Mouse (Mus musculus) embryonic facial prominence, embryonic 13.5 days (tissue): ENCODE measurements around the gene 4930595D18Rik. TPM values are rescaled to one million over a fixed set of nuclear protein-coding genes. Genes with fewer than 3 reads are reported as not detected.

ENCODE experiments used
- ATAC-seq: fragments of 200-750 bp; cut with Nextera tagmentation; 2 replicates; pipeline ENCODE4 v1.8.0; 2017; ENCODE audit warnings: low read depth; ENCODE audit not compliant: insufficient number of reproducible peaks, insufficient read depth, low FRiP score, low TSS enrichment
- H3K27ac ChIP-seq: fragments of 300-500 bp; sonication (generic); 2 replicates; pipeline ENCODE4 v1.5.1; 2015; ENCODE audit warnings: moderate library complexity, mild to moderate bottlenecking, inconsistent platforms
- H3K27me3 ChIP-seq: fragments of 300-500 bp; sonication (generic); 2 replicates; pipeline ENCODE4 v1.6.1; 2015; ENCODE audit warnings: mild to moderate bottlenecking, inconsistent platforms
- H3K36me3 ChIP-seq: fragments of 300-500 bp; sonication (generic); 2 replicates; pipeline ENCODE4 v1.6.1; 2015; ENCODE audit warnings: mild to moderate bottlenecking, inconsistent platforms
- H3K4me1 ChIP-seq: fragments of 300-500 bp; sonication (generic); 2 replicates; pipeline ENCODE4 v1.6.1; 2015; ENCODE audit warnings: inconsistent platforms
- H3K4me2 ChIP-seq: fragments of 300-500 bp; sonication (generic); 2 replicates; pipeline ENCODE4 v1.6.1; 2015; ENCODE audit warnings: moderate library complexity, mild to moderate bottlenecking, inconsistent platforms
- H3K4me3 ChIP-seq: fragments of 300-500 bp; sonication (generic); 2 replicates; pipeline ENCODE4 v1.5.1; 2015; ENCODE audit warnings: mild to moderate bottlenecking, inconsistent platforms
- H3K9ac ChIP-seq: fragments of 300-500 bp; sonication (generic); 2 replicates; pipeline ENCODE4 v1.6.1; 2015; ENCODE audit warnings: mild to moderate bottlenecking, inconsistent platforms
- H3K9me3 ChIP-seq: fragments of 300-500 bp; sonication (generic); 2 replicates; pipeline ENCODE4 v1.6.1; 2016; ENCODE audit warnings: inconsistent platforms
- WGBS: fragments of 180-500 bp; shearing (Covaris S2); methylation state at CpG from one replicate; pipeline ENCODE4 v1.1.7; 2015; ENCODE audit warnings: mixed read lengths; 5-methylcytosine and 5-hydroxymethylcytosine counted together
- polyA plus RNA-seq: library from polyadenylated mRNA; unstranded; fragments of >200 nt; fragmentation: Nextera tagmentation; extraction: Ambion mirVana; gene quantifications from 2 replicates; pipeline ENCODE4 v1.2.1, GENCODE M21; 2015

4930595D18Rik gene
- polyA plus RNA-seq, 1 experiment from 2014 or later: not detected

- Histone ChIP-seq H3K27ac (no peak overlapping the region), H3K4me1 (peaks cover 5% of the 10 kb centered on the region; the same call in 1 of the 2 replicates), H3K4me2 (no peak overlapping the region), H3K9ac (no peak overlapping the region), H3K4me3 (no peak overlapping the region), H3K36me3 (no peaks in the 10 kb centered on the region), H3K27me3 (no peaks in the 10 kb centered on the region), H3K9me3 (no peaks in the 10 kb centered on the region)
- WGBS: 87% methylated on average over 5 of the region's 5 CpGs
- ATAC-seq: no peak
These were observed 32.7 kb downstream of the 4930595D18Rik start for GRCm38 (mm10) chr12:111151422-111152156.

DNA sequence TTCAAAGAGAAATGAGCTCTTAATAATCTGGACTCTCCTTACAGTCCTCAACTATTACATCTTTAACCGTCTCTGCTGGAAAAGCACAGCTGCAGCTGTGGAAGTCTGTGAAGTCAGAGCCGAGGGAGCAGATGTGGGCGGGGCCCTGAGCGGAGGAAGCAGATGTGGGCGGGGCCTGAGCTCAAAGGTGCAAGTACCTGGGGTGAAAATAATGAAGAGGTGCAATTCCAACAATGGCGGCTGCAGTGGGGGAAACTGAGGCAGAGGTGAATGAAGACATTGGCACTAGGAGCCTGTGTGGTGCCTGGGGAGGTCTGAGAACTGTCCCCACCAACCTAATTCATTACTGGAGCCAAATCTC lies 34.1 kb downstream of the 4930595D18Rik start:
- no peak for ATAC-seq
- 4% methylated on average over 6 of the region's 6 CpGs for WGBS
- no peak overlapping the region for H3K4me2 ChIP-seq
- no peak overlapping the region for H3K9ac ChIP-seq
- no peak overlapping the region for H3K27ac ChIP-seq
- H3K36me3 ChIP-seq: no peaks in the 10 kb centered on the region
- H3K4me3 ChIP-seq: no peak overlapping the region
- peaks cover 12% of the 10 kb centered on the region for H3K4me1 ChIP-seq
- no peaks in the 10 kb centered on the region for H3K9me3 ChIP-seq
- H3K27me3 ChIP-seq: no peaks in the 10 kb centered on the region

DNA sequence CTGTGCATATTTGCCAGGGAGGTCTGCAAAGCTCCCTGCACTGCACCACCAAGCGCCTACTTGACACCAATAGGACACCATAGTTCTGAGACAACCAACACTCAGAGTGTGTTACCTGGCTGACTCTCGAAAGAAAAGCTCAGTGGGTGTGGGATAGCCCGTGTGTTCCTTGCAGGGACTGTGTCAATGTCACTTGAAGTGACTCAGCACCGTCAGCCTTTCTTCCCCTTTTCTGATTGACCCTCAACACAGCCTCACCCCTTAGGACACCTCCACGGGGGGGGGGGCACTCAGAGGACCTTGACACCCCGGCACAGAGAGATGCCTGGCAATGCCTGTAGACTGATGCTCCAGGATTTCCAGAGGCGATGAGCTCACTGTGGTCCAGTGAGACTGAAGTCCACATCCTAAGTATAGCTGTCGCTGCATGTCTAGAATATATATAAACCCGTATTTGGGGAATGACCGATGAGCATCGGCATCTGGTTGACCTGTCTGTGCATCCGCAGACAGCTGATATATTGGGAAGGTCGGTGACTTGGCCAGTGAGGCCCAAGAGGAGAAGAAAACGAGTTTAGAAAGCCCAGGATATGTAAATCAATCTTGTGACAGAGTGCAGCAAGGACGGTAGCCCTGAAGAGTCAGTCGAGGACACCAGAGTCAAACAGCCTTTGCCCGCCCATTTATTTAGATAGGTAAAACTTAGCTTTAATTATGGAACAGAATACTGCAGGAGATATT lies 34.6 kb downstream of the 4930595D18Rik start:
- no peak overlapping the region for H3K9ac ChIP-seq
- ATAC-seq: no peak
- H3K4me2 ChIP-seq: no peak overlapping the region
- H3K4me3 ChIP-seq: no peak overlapping the region
- H3K27me3 ChIP-seq: no peaks in the 10 kb centered on the region
- 69% methylated on average over 17 of the region's 17 CpGs for WGBS
- no peak overlapping the region for H3K27ac ChIP-seq
- H3K9me3 ChIP-seq: no peaks in the 10 kb centered on the region
- H3K36me3 ChIP-seq: no peaks in the 10 kb centered on the region
- peaks cover 17% of the 10 kb centered on the region for H3K4me1 ChIP-seq

DNA sequence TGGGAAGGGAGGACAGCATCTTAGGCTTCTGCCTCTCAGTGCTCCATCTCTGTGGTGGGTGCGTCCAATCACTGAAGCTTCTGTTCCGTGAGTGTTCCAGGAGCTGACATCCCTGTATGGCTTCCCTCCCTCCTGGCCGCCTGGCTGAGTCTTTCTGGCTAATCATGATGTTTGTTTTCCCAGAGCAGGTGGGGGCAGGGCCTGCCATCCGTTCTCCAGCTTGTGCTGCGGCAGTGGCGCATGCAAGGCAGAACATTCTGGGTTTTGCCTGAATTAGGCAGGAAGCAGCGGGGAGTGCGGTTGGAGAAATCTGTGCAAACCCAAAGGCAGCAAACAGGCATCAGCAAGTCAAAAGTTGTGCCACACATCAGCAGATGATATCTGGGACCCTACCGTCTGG lies 39.0 kb downstream of the 4930595D18Rik start:
- Histone ChIP-seq H3K27ac (no peak overlapping the region), H3K4me2 (no peak overlapping the region), H3K27me3 (no peaks in the 10 kb centered on the region), H3K4me1 (peaks cover 29% of the 10 kb centered on the region), H3K4me3 (no peak overlapping the region), H3K36me3 (no peaks in the 10 kb centered on the region), H3K9ac (no peak overlapping the region), H3K9me3 (no peaks in the 10 kb centered on the region)
- 37% methylated on average over 9 of the region's 9 CpGs for WGBS
- no peak for ATAC-seq

DNA sequence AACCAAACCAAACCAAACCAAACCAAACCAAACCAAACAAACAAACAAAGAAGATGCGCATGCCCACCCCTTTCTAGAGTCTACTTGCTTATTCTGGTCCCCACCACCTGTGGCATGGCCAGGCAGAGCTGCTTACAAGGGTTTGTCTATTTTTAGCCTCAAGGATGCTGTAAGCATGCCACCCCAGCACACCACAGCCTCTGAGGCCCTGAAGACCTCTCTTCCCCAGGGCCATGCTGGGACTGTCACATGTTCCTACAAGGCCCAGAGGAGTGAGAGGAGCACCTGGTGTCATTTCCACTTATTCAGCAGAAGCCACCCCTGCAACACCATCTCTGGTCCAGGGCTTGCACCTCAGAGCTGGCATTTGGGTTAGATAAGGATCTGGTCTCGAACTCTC lies 39.7 kb downstream of the 4930595D18Rik start:
- no peaks in the 10 kb centered on the region for H3K27me3 ChIP-seq
- 93% methylated on average over 2 of the region's 2 CpGs for WGBS
- no peak overlapping the region for H3K4me2 ChIP-seq
- H3K27ac ChIP-seq: no peak overlapping the region
- no peaks in the 10 kb centered on the region for H3K9me3 ChIP-seq
- no peak overlapping the region for H3K9ac ChIP-seq
- H3K4me3 ChIP-seq: no peak overlapping the region
- H3K36me3 ChIP-seq: no peaks in the 10 kb centered on the region
- peaks cover 29% of the 10 kb centered on the region for H3K4me1 ChIP-seq
- ATAC-seq: no peak

- Histone ChIP-seq H3K4me3 (no peak overlapping the region), H3K36me3 (no peaks in the 10 kb centered on the region), H3K27me3 (no peaks in the 10 kb centered on the region), H3K9me3 (0 out of 2 replicates have a peak, but pooled peaks cover 4% of the 10 kb centered on the region), H3K9ac (0 out of 2 replicates have a peak overlapping the region, but pooled peaks have one; percentile 21), H3K4me2 (peak overlapping the region; percentile 2; the same call in 1 of the 2 replicates), H3K27ac (no peak overlapping the region; the same call in 1 of the 2 replicates), H3K4me1 (peaks cover 29% of the 10 kb centered on the region)
- 67% methylated on average over 16 of the region's 16 CpGs for WGBS
- no peak for ATAC-seq
These were observed 40.7 kb downstream of the 4930595D18Rik start for GRCm38 (mm10) chr12:111143509-111144063.

DNA sequence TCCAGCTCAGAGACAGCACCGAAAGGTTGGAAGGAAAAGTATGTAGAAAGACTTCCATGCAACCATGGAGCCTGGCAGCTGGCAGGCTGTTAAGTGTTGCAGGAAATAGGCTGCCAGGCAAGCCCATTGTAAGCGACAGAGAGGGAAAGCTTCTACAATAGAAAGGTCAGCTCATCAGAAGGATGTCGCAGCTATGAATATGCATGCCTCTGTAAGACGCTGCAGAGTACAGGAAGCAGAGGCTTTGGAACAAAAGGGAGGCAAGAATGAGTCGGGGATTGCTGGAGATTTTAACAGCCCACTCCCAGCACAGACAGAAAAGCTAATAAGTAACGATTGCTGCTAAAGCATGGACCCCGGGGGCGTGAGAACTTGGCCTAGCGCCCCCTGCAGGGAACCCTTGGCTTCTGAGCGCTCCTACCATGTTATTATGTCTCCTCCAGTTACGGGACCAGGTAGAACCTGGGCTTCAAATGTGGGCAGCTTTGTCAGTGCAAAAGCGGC lies 41.2 kb downstream of the 4930595D18Rik start:
- Histone ChIP-seq H3K36me3 (no peaks in the 10 kb centered on the region), H3K27ac (peak overlapping the region; percentile 5; the same call in 1 of the 2 replicates), H3K4me1 (peaks cover 29% of the 10 kb centered on the region), H3K9me3 (0 out of 2 replicates have a peak, but pooled peaks cover 4% of the 10 kb centered on the region), H3K27me3 (no peaks in the 10 kb centered on the region), H3K9ac (no peak overlapping the region), H3K4me2 (peak overlapping the region; percentile 2; the same call in 1 of the 2 replicates), H3K4me3 (no peak overlapping the region)
- ATAC-seq: no peak
- WGBS: 22% methylated on average over 12 of the region's 12 CpGs

GRCm38 (mm10) chr12:111137079-111137478 lies 47.2 kb downstream of the 4930595D18Rik start:
- 58% methylated on average over 2 of the region's 2 CpGs for WGBS
- Histone ChIP-seq H3K9me3 (0 out of 2 replicates have a peak, but pooled peaks cover 4% of the 10 kb centered on the region), H3K4me3 (no peak overlapping the region), H3K27me3 (no peaks in the 10 kb centered on the region), H3K4me2 (no peak overlapping the region), H3K36me3 (no peaks in the 10 kb centered on the region), H3K27ac (no peak overlapping the region), H3K9ac (no peak overlapping the region), H3K4me1 (peaks cover 9% of the 10 kb centered on the region)
- no peak for ATAC-seq

DNA sequence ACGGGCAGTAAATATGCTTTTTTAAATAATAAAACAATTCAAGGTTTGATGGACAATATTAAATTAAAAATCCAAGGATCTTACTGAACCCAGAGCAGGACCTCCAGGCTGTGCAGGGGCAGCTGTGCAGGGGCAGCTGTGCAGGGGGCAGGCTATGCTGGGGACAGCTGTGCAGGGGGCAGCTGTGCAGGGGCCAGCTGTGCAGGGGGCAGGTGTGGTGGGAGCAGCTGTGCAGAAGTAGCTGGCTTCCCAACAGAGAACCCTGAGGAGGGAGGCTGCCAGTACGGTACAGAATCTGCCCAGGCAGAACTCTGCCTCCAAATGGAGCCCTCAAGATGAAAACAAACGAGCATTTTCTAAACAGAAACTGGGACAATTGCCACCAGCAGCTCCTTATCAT lies 48.3 kb downstream of the 4930595D18Rik start:
- Histone ChIP-seq H3K36me3 (no peaks in the 10 kb centered on the region), H3K9ac (no peak overlapping the region), H3K4me3 (no peak overlapping the region), H3K27ac (no peak overlapping the region), H3K27me3 (no peaks in the 10 kb centered on the region), H3K9me3 (0 out of 2 replicates have a peak, but pooled peaks cover 4% of the 10 kb centered on the region), H3K4me2 (no peak overlapping the region), H3K4me1 (peaks cover 9% of the 10 kb centered on the region)
- WGBS: 69% methylated on average over 3 of the region's 3 CpGs
- ATAC-seq: no peak

DNA sequence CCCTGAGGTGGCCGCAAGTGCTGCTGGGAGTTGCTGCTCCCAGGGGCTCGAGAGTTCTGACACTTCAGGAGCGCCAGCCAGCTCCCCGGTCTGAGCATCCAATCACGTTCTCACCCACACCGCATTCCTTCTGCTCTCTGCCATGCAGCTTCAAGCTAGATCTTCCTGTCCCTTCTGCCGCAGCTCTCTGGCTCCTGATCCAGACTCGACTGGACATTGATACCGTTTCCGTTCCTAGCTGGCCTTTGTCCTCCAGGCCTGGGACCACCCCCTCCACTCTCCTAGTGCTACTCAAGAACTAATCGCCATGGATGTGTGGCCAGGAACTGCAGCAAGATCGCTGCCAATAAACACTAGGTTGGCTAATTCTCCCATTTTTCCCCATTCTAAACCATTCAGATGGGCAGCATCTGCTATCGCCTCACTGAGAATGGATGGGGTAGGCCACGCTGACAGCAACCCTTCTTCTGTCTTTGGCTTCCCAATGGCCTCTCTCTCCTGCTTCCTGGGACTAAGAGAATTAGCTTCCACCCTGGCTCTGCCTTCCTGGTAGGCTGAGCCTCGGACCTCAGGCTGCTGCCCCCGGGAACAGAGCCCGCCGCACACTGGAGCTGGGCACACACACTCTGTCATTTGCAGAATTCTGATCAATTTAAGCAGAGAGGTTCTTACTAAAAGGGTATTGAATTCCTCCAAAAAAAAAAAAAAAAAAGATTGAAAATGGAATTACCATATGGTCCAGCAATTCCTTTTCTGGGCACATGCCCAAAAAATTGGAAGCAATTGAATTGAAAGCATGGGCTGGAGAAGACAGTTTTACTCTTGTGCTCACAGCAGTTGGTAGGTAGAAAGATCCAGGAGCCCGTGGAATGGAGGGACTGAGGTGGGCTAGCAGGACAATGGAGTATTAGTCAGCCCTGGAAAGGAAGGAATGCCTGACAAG lies 49.2 kb downstream of the 4930595D18Rik start:
- Histone ChIP-seq H3K4me3 (no peak overlapping the region), H3K36me3 (no peaks in the 10 kb centered on the region), H3K27ac (peak overlapping the region; percentile 60; the same call in 1 of the 2 replicates), H3K9me3 (0 out of 2 replicates have a peak, but pooled peaks cover 4% of the 10 kb centered on the region), H3K4me1 (peaks cover 9% of the 10 kb centered on the region), H3K4me2 (no peak overlapping the region), H3K9ac (no peak overlapping the region), H3K27me3 (no peaks in the 10 kb centered on the region)
- ATAC-seq: no peak
- 69% methylated on average over 19 of the region's 19 CpGs for WGBS

GRCm38 (mm10) chr12:111134169-111134568 lies 50.1 kb downstream of the 4930595D18Rik start:
- Histone ChIP-seq H3K4me3 (no peak overlapping the region), H3K27ac (no peak overlapping the region), H3K9me3 (0 out of 2 replicates have a peak, but pooled peaks cover under 1% of the 10 kb centered on the region), H3K9ac (no peak overlapping the region), H3K27me3 (no peaks in the 10 kb centered on the region), H3K4me1 (peaks cover 9% of the 10 kb centered on the region), H3K4me2 (no peak overlapping the region), H3K36me3 (no peaks in the 10 kb centered on the region)
- WGBS: 86% methylated on average over 7 of the region's 7 CpGs
- no peak for ATAC-seq
